Mouse (Mus musculus): Measurements from ENCODE around the gene Ube2n. TPM values are rescaled to one million over a fixed set of nuclear protein-coding genes. Genes with fewer than 3 reads are reported as not detected.

Gene Ube2n
- 100 to 1,000 TPM; 127 to 128 TPM for total RNA-seq (2021)
- long read RNA-seq, experiment 1, transcript Ube2n-201 (4 exons, 3,867 nt), result major isoform, 80 of 88 reads
- long read RNA-seq, experiment 1, partial matches to known transcripts, result 0 of 88 reads
- long read RNA-seq, experiment 1, other reads (novel, unspliced or antisense), result 6 of 88 reads
- long read RNA-seq, experiment 2, transcript Ube2n-201 (4 exons, 3,867 nt), result major isoform, 97 of 103 reads
- long read RNA-seq, experiment 2, partial matches to known transcripts, result 1 of 103 reads
- long read RNA-seq, experiment 2, other reads (novel, unspliced or antisense), result 2 of 103 reads

DNA sequence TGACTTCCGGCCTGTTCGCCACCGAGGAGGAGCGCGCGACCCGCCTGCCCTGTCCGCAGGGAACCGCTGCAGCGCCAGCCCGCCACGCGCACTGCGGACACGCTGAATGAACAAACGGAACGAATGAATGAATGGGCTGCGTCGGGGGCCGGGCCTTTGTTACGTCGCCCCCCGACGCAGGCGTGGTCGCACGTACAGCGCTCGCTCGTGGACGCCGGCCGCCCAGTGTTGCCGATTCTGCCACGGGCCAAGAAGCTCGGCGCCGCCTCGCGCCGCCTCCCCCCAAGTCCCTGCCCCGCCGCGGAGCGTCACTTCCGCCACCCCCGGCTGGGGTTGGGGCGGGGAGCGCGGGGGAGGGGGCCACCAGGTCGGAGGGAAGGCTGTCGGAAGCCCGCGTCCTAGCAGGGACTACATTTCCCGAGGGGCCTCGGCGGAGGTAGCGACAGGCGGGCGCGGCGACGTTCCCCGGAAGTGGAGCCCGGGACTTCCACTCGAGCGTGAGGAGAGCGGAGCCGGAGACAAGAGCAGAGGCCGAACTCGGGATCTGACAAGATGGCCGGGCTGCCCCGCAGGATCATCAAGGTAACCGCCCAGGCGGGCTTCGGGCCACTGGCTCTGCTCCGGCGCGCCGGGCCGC, at the start of gene Ube2n:
Ube2n (plus strand) TSS at position 490 of the 637 bp plus-strand sequence.
- peak; percentile 96 to 97 for DNase-seq (ENCODE audit: low spot score in 2 of 2)

DNA sequence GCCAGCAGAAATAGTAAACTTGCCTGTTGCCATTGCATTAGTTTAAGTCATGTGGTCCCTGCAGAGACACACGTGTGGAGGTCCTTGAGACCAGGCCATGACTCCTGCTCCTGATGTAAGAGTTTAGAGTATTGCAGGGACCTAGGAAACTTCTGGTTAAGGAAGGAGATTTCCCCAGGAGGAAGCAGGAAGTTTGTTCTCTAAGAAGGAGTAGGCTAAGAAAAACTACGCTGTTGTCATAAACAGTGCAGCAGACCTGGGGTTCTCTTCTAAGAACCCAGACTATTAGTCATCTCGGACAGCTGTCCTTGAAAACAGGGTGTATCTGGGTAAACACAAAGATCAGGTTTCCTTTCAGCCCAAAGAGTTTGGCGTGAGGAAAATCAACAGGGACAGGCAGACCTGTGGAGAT, 49.5 kb upstream of the Ube2n start:
- no peak for DNase-seq (ENCODE audit: low spot score in 2 of 2)

DNA sequence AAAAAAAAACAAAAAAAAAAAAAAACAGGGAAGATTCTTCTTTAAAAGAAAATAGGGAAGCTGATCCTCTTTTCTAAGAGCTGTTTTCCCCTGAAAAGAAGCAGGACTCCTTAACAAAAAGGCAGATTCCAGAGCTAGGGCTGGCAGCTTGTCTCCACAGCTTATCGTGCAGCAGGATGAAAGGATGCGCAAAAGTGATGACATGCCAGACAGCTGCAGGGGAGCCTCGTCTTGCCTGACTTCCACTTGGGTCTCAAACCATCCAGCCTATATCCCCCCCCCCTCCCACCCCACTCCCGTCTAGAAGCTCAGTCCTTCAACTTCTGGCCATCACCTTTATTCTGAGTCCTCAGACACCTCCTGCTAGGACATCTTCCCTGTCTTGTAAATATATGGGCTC, 46.1 kb upstream of the Ube2n start:
- DNase-seq (ENCODE audit: low spot score in 2 of 2), result no peak

DNA sequence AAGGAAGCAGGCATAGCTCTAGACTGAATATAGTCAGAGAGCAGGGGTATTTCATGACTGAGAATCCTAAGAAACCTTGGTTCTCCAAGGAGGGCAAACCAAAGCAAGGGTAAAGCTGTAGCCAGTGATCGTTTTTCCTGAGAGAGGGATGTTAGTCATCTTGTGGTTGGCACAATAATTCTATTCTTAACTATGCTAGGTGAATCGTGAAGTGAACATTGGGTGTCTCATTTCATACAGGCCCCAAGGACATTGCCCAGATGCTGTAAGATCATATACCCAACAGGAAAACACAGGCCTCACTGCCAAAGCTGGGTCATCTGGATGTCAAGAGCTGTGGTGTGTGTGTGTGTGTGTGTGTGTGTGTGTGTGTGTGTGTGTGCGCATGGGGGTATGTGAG, 43.8 kb upstream of the Ube2n start:
- no peak for DNase-seq (ENCODE audit: low spot score in 2 of 2)

DNA sequence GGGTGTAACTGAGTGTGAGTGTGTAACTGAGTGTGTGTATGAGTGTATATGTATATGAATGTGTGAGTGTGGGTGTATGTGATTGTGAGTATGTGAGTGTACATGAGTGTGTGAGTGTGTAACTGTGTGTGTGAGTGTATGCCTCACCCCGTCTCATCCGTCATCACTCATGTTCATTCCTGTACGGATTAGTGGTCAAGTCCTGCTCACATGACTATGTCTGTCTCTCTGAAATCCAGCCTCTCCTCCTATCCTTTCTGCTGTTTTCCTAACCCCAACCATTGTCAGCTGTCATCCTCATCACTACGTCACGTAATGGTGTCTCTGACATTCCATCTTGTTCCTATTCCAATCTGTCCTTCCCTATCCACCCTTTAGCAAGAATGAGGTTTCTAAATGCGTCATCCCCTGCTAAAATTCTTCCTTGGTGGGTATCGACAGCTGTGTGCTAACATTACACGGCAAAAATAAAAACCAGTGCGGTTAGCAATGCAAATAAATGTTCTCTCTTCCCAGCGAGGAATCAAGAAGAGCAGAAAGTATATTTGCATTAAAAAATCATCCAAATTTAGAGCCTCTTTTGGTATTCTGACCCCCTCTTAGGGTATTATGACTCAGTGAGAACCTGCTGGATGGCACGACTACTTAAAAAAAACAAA, 42.9 kb upstream of the Ube2n start:
- no peak for DNase-seq (ENCODE audit: low spot score in 2 of 2)

DNA sequence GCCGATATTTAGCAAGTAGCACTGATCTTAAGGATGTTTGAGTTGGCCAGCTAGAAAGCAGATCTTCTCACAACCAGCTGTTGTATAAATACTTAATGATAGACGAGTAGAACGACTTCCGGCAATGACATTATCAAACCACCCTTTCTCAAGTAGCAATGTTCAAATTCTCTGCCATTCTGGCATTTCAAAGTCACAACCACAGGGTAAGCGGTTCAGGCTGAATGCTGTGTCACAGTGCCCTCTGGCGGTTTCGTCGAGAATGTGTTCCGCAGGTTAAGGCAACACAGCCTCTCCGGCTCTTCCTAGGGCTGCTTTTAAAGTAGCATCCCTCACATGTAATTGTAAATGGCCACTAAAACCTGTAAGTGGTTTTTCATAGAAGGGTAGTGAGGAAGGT, 39.0 kb upstream of the Ube2n start:
- peak; percentile 73 to 81 for DNase-seq (ENCODE audit: low spot score in 2 of 2)

DNA sequence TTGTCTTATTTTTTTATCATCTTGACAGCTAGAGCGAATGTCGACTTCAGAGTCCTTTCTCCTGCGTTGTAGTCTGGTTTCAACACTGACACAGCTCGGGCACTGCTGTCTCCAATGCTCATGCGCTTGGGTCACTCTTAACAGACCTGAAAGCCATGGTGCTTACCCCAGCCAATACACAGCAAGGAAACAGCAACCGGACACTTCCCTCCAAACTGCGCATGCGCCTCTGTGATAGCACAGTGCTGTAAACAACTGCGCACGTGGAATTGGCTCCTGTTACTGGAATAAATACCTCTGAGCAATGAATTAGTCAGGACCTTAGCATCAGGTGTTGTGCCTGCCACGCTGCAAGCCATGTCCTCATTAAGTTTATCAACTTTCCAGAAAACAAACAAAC, 37.4 kb upstream of the Ube2n start:
- no peak for DNase-seq (ENCODE audit: low spot score in 2 of 2)

DNA sequence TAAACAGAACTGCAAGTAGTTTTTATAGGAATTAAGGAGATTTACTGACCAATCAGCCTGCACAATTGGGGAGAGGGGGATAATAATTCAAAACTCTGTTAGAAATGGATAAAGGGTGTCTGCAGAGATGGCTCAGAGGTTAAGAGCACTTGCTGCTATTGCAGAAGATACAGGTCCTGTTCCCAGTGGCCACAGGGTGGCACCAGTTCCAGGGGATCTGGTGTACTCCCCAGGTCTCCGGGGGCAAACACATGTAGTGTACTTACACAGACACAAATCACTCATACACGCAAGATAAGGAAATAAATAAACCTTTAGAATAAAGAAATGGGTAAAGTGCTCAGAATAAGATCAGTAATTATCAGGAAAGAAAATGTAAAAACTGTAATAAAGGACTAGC, 25.3 kb upstream of the Ube2n start:
- no peak for DNase-seq (ENCODE audit: low spot score in 2 of 2)

DNA sequence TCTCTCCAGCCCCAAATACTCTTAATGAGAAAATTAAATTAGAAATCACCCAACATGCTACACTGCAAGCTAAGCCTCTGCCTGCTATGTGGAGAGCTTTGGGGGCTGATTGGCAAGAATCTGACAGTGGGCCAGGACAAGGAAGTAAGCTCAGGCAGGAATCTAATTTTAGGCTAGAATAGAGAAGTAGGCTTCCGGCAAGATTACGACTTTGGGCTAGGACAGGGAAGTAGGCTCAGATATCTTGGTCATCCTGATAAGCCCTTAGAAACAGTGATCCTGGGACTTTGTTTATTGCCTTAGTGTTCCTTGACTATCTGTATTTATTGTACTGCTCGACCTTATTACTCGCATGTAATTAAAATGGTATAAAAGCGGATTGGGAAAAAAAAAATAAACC, 20.7 kb upstream of the Ube2n start:
- no peak for DNase-seq (ENCODE audit: low spot score in 2 of 2)

DNA sequence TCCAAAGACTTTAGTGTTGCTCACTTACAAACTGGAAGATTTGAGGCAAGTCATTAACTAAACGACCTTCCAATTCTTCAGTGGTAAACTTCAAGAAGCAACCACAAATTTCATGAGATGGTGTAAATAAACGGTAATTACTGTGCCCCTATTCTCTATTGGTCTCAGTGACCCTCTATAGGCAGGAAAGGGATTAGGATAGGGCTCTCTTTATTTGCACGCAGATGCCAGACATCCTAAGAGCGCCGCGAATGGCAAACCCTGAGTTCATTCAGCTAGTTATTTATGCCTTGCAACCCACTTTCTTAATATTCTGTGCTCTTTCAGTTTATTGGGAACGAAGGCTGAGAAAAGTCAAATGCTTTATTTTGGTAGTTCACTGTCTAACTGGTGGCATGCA, 13.9 kb upstream of the Ube2n start:
- no peak for DNase-seq (ENCODE audit: low spot score in 2 of 2)

DNA sequence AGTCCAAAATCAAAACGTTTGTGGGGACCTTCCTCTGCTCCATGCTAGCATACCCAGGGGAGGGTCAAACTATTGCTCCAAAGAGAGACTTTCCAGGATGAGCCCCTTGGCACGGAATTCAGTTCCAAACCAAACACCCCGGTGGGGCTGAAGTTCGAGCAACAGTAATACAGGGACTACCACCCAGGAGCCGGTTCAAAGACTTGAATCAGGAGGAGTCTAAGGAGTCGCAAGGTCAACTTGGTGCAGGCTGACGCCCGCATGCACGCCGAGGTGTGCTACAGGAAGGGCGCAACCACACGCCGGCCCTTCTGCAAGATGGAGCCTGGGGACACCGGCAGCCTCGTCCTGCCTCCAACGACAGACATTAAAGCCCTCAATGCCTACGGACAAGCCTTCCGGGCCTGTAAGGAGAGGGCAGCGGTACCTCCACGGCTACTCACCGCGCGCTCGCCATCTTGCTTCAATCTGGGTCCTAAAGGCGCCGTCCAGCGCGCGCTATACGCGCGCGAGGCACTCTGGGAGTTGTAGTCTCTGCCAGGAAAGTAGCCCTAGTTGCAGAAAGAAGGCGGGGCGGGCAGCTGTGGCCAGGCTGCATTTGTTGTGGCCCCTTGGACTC, 13.4 kb upstream of the Ube2n start, which contains the start of gene Mrpl42:
Mrpl42 (minus strand) TSS at position 478 of the 619 bp plus-strand sequence.
- DNase-seq (ENCODE audit: low spot score in 2 of 2), result peak; percentile 72 to 88

DNA sequence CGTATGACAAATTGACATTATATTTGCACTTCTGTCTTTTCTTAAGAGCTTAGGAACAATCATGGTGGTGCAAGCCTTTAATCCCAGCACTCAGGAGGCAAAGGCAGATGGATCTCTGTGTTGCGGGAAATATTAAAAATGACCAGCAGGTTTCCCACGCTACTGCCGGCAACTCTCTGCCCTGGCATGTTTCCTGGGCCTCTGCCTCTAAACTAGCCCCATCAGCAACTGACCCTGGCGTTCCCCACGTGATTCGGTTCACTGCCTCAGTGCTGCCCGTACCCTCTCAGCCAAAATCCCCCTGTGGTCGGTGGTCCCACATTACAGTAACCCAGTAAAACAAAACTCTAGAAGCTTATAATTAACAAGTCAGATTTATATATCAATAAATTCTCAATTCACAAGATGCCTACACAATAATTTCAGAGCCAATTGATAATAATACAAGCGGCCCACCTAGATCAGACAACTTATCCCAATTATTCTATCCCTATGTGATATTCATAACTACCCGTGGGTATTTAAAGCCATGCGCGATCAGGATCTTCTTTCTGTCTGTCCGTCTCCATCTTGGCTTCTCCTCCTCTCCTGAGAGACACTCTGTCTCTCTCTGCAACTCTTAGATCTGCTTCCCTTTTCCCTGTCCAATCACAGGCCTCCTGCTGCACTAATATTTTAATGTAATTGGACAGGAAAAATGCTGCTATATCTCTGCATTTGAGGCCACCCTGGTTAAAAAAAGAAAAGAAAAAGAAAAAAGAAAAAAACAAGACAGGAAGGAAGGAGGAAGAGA, 11.3 kb upstream of the Ube2n start:
- no peak for DNase-seq (ENCODE audit: low spot score in 2 of 2)

DNA sequence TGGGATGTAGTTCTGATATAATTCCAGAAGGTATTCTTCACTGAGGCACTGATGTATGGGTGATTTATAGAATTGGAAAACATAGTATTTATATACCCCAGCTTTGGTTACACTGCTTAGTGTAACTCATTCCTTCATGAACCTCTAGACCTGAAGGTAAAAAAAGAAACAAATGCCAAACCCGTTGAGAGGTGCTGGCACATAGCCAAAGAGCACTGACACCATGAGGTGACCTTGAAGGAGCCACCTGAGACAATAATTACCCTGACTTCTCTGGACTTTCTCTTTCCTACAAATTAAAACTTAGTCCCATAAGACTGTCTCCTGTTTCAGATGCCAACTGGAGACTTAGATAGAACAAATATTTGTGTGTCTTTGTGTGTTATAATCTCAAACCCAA, 10.6 kb upstream of the Ube2n start:
- no peak for DNase-seq (ENCODE audit: low spot score in 2 of 2)

DNA sequence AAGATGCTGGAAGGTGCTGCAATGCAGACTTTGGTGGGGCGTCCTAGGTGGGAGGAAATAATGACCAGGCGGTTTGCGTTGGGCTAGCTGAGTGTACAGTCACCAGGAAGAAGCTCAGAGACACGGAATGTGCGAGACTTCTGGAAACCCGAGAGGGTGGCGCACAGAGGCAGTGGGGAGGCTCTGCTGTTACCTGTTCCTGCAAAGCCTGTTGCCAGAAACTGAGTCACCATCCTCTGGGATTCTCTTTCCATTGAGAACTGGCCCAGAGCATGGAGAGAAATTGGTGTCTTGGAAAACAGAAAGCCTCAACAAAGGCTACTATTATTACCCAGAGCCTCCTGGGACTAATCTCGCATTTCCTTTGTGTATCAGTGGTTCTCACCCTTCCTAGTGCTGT, 6.8 kb upstream of the Ube2n start:
- DNase-seq (ENCODE audit: low spot score in 2 of 2), result no peak

DNA sequence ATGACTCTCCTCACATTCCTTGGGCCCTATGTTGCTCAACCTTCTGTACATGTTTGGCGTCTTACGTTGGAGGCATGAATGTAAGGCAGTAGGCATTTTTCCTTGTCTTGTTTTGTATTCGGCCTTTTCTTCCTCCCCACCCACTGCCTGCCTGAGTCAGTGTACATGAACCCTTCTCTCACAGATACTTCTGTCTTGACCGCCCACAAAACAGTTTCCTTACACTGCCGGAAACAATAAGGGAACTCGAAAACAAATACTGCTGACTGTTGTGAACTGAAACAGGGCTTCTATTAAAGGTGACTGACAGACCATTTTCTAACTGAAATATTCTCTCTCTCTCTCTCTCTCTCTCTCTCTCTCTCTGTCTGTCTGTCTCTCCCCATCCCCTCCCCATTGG, 6.2 kb upstream of the Ube2n start:
- DNase-seq (ENCODE audit: low spot score in 2 of 2), result no peak

DNA sequence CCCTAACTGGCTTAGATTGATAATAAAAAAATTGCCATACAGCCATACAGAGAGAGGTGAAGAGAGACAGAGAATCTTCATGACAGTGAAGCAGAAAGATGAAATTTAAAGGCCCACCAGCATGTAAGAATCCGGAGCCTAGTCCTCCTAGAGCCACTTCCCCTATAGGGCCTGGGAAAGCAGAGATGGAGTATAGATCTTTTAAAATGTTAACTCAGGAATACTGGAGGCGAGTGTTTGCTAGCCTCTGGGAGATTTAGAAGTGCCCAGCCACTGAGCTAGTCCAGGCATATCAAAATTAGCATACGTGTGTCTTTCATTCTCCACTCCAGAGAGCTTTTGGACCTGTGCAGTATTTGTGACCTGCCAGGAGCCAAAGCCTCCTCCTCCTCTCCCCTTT, 5.7 kb upstream of the Ube2n start:
- DNase-seq (ENCODE audit: low spot score in 2 of 2), result no peak

DNA sequence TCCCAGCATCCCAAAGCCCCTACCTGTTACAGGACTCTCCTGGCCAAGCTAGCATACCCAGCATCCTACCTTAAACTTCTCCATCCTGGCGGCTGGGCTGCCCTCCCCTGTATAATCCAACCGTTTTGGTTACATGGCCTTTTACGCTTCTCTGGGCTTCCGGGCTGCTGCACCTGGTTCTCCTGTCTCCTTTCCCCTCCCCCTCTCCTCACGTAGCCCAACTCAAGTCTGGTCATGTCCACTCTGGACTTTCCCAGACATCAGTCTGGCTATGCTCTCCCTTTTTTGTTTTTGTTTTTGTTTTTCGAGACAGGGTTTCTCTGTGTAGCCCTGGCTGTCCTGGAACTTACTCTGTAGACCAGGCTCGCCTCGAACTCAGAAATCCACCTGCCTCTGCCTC, 2.3 kb upstream of the Ube2n start:
- no peak for DNase-seq (ENCODE audit: low spot score in 2 of 2)

DNA sequence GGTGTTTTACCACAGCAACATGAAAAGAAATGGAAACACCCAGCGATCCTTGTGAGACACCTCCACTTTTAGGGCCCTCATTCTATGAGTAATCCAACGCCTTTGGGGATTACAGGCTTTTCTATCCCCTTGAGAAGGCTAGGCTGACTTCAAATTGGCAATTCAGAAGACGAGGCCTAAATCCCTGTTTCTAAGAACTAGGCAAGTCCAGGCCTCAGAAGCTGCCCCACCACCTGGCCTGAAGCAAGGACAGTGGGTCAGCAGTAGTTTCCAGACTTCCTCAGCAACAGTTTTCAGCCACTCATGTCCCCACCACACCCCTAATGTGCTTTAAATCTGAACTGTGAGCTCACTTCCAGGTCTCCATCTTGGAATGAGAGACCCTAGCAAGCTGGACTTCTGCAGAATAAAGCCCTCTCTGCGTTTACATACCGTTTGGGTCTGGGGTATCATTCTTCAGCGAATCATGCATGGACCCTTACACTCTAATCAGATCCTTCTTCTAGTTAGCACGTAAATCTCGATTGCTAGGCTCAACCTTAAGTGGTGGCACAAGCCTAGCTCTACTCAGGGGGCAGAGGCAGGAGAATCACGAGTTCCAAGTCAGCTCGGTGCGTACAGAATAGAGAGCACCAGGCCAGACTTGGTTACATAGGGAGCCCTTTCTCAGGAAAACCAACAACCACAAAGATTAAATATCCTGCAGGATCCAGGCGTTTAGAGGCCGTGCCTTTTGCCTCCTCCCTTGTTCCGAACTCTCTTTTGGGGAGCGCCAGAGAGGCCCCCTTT, 983 bp upstream of the Ube2n start:
- no peak for DNase-seq (ENCODE audit: low spot score in 2 of 2)

DNA sequence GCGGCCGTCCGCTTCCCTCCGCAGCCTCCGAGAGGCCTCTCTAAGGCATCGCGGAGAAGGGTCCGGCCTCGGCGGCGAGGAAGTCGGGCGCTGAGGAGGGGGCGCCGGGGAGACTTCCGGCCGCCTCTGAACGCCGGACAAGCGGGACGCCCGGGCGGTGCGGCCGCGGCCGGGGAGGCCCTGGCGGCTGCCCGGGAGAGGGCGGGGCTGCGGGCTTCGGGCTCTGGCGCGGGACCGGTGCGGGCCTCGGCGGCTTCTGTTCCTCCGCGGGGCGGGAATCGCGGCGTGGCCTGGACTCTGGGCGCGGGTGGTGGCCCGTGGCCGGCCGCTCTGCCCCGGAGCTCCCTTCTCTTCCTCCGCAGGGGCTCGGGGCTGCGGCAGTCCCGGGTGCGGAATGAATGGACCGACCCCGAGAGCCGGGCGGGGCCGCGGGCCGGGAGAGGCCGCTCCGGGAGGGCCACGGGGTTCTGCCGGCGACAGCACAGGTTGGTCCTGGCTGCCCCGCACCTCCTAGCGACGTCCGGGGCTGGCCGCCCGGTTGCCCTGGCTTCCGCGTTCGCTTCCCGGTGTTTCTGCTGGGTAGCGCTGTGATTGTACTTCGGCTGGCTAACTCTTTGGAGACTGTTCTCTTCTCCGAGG, 467 bp downstream of the Ube2n start:
- peak; percentile 28 to 63 for DNase-seq (ENCODE audit: low spot score in 2 of 2)

DNA sequence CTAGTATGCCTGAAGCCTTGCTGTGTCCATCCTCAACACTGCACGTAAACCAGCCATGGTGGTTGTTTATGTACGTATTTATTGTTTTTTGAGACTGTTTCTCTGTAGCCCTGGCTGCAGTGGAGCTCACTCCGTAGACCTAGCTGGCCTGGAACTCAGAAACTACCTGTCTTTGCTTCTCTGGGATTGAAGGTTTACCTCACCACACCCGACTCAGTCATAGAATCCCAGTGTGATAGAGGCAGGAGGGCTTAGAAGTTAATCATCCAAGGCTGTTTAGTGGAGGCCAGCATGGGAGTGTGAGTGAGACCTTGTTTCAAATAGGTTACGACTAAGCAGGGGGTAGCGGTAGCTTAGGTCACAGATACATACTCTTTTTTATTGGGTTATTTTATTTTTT, 2.7 kb downstream of the Ube2n start:
- DNase-seq (ENCODE audit: low spot score in 2 of 2), result no peak
